Mouse (Mus musculus): Measurements from ENCODE around the gene Olfr905.

Olfr905 gene

GRCm38 (mm10) chr9:38470807-38471206 is at the start of gene Olfr905:
Gene Olfr905, plus strand, starts transcription at chr9:38471107.
- no peak for DNase-seq

GRCm38 (mm10) chr9:38423801-38424200 is 47.1 kb upstream of the Olfr905 start:
- DNase-seq: no peak

- no peak for DNase-seq
Measured at GRCm38 (mm10) chr9:38427026-38427425, 43.9 kb upstream of the Olfr905 start.

- no peak for DNase-seq
Measured at GRCm38 (mm10) chr9:38429155-38429554, 41.8 kb upstream of the Olfr905 start, which contains the start of gene Olfr901. Gene Olfr901, plus strand, starts transcription at chr9:38429455.

- no peak for DNase-seq
Measured at GRCm38 (mm10) chr9:38447352-38447751, 23.6 kb upstream of the Olfr905 start, which contains the start of gene Olfr902. Gene Olfr902, plus strand, starts transcription at chr9:38447652.

GRCm38 (mm10) chr9:38462844-38463243 is 8.1 kb upstream of the Olfr905 start, which contains the start of gene Olfr904:
Gene Olfr904, plus strand, starts transcription at chr9:38463144.
- DNase-seq: no peak

- no peak for DNase-seq
Measured at GRCm38 (mm10) chr9:38486785-38487184, 15.9 kb downstream of the Olfr905 start, which contains the start of gene Olfr906. Gene Olfr906, plus strand, starts transcription at chr9:38487085.

- DNase-seq: no peak
Measured at GRCm38 (mm10) chr9:38495501-38495900, 24.6 kb downstream of the Olfr905 start, which contains the start of gene Olfr907. Gene Olfr907, plus strand, starts transcription at chr9:38495801.

- DNase-seq: no peak
Measured at GRCm38 (mm10) chr9:38512353-38512752, 41.4 kb downstream of the Olfr905 start.

GRCm38 (mm10) chr9:38521280-38521679 is 50.4 kb downstream of the Olfr905 start, which contains the start of gene Olfr911-ps1:
Gene Olfr911-ps1, plus strand, starts transcription at chr9:38521580.
- no peak for DNase-seq
